Mouse (Mus musculus): ENCODE data around the gene Psmd13.

Gene Psmd13

GRCm38 (mm10) chr7:140903212-140903611, 21.4 kb downstream of the Psmd13 start:
- intact Hi-C loops (cut with DNase I): loop anchor here (1.0 kb wide), 1 partner anchor 59 kb away; no protein-coding TSS in a partner anchor

GRCm38 (mm10) chr7:140905642-140906081, 23.9 kb downstream of the Psmd13 start:
- intact Hi-C loops (cut with DNase I): loop anchor here (5.0 kb wide), 3 partner anchors 37 to 167 kb away; partner anchors contain the start of gene Pgghg

- intact Hi-C loops (cut with DNase I): loop anchor here (5.0 kb wide), 3 partner anchors 35 to 165 kb away; partner anchors contain the start of gene Pgghg
Measured at GRCm38 (mm10) chr7:140907131-140907530, 25.4 kb downstream of the Psmd13 start.

GRCm38 (mm10) chr7:140907697-140908096, 25.9 kb downstream of the Psmd13 start:
- intact Hi-C loops (cut with DNase I): loop anchor here (5.0 kb wide), 3 partner anchors 35 to 165 kb away; partner anchors contain the start of gene Pgghg

GRCm38 (mm10) chr7:140908181-140908580, 26.4 kb downstream of the Psmd13 start:
- intact Hi-C loops (cut with DNase I): loop anchor here (5.0 kb wide), 3 partner anchors 34 to 164 kb away; partner anchors contain the start of gene Pgghg

GRCm38 (mm10) chr7:140908634-140909107, 26.9 kb downstream of the Psmd13 start:
- intact Hi-C loops (cut with DNase I): loop anchor here (1.0 to 5.0 kb wide), 4 partner anchors 34 to 164 kb away; partner anchors contain the start of gene Pgghg

- intact Hi-C loops (cut with DNase I): no loop called here
Measured at GRCm38 (mm10) chr7:140912293-140912692, 30.5 kb downstream of the Psmd13 start.

- intact Hi-C loops (cut with DNase I): no loop called here
Measured at GRCm38 (mm10) chr7:140912846-140913482, 31.2 kb downstream of the Psmd13 start.

- intact Hi-C loops (cut with DNase I): no loop called here
Measured at GRCm38 (mm10) chr7:140914031-140914690, 32.4 kb downstream of the Psmd13 start.

GRCm38 (mm10) chr7:140919911-140920310, 38.1 kb downstream of the Psmd13 start:
- intact Hi-C loops (cut with DNase I): no loop called here

- intact Hi-C loops (cut with DNase I): no loop called here
Measured at GRCm38 (mm10) chr7:140920418-140921029, 38.8 kb downstream of the Psmd13 start, which contains the start of gene Nlrp6. Nlrp6 (plus strand) TSS chr7:140920902.

- intact Hi-C loops (cut with DNase I): no loop called here
Measured at GRCm38 (mm10) chr7:140921225-140921975, 39.6 kb downstream of the Psmd13 start.

GRCm38 (mm10) chr7:140922398-140923069, 40.8 kb downstream of the Psmd13 start:
- intact Hi-C loops (cut with DNase I): no loop called here

GRCm38 (mm10) chr7:140923070-140923775, 41.5 kb downstream of the Psmd13 start:
- intact Hi-C loops (cut with DNase I): no loop called here

GRCm38 (mm10) chr7:140927181-140927580, 45.4 kb downstream of the Psmd13 start:
- intact Hi-C loops (cut with DNase I): no loop called here

GRCm38 (mm10) chr7:140938436-140938835, 56.7 kb downstream of the Psmd13 start:
- intact Hi-C loops (cut with DNase I): no loop called here

- intact Hi-C loops (cut with DNase I): no loop called here
Measured at GRCm38 (mm10) chr7:140938896-140939295, 57.1 kb downstream of the Psmd13 start.

- intact Hi-C loops (cut with DNase I): loop anchor here (5.0 to 10.0 kb wide), 2 partner anchors 32 to 225 kb away; no protein-coding TSS in a partner anchor
Measured at GRCm38 (mm10) chr7:140939669-140940171, 58.0 kb downstream of the Psmd13 start.
